Mouse (Mus musculus): ENCODE results near the gene Olfr1048. TPM values are rescaled to one million over a fixed set of nuclear protein-coding genes. Genes with fewer than 3 reads are reported as not detected.

The Olfr1048 gene
- total and polyA plus RNA-seq, 2 experiments from 2014 or later = not detected

GRCm38 (mm10) chr2:86185583-86185982 is 54.5 kb downstream of the Olfr1048 start, which contains the start of gene Olfr52:
Gene Olfr52, minus strand, starts transcription at chr2:86185683.
- H3K27me3 ChIP-seq (ENCODE audit: insufficient read depth, low read length) = no peaks in the 10 kb centered on the region
- H3K9me3 ChIP-seq (ENCODE audit: low read length) = no peaks in the 10 kb centered on the region
- H3K9ac ChIP-seq (replicated peaks; ENCODE audit: low read length) = no peak within 1 kb of the TSS
- H3K4me3 ChIP-seq (ENCODE audit: low read length) = no peak within 1 kb of the TSS
- ATAC-seq (no peak), DNase-seq (ENCODE audit: low spot score) (no peak)
- H3K4me1 ChIP-seq (ENCODE audit: insufficient read depth, low read length) = no peaks in the 10 kb centered on the region
- H3K4me2 ChIP-seq (ENCODE audit: low read depth, low read length) = no peak within 1 kb of the TSS
- no peak within 1 kb of the TSS for H3K27ac ChIP-seq
- H3K36me3 ChIP-seq (ENCODE audit: insufficient read depth, low read length) = no peaks in the 10 kb centered on the region
- no peak for TF ChIP-seq CTCF (IDR thresholded peaks at IDR 0.05; ENCODE audit: low read depth)

Other genes starting within 250 kb of the Olfr1048 start
- not detected in 2 replicates for gene Olfr1031, start 250.0 kb downstream of the Olfr1048 start, total RNA-seq (2014; rRNA removed)
- not detected in 2 replicates for gene Olfr1031, start 250.0 kb downstream of the Olfr1048 start, polyA plus RNA-seq (2015; fragmentation: Nextera tagmentation; extraction: Ambion mirVana)
- gene Olfr1032, start 234.7 kb downstream of the Olfr1048 start, total RNA-seq (2014; rRNA removed) = not detected in 2 replicates
- gene Olfr1032, start 234.7 kb downstream of the Olfr1048 start, polyA plus RNA-seq (2015; fragmentation: Nextera tagmentation; extraction: Ambion mirVana) = not detected in 2 replicates
- 0.21 and 1.1 TPM in 2 replicates for gene Olfr1033, start 219.7 kb downstream of the Olfr1048 start, total RNA-seq (2014; rRNA removed)
- 0.29 and 1.6 TPM in 2 replicates for gene Olfr1033, start 219.7 kb downstream of the Olfr1048 start, polyA plus RNA-seq (2015; fragmentation: Nextera tagmentation; extraction: Ambion mirVana)
- 0.05 TPM in 1 of 2 replicates, not detected in the other for gene Olfr1034, start 194.4 kb downstream of the Olfr1048 start, total RNA-seq (2014; rRNA removed)
- gene Olfr1034, start 194.4 kb downstream of the Olfr1048 start, polyA plus RNA-seq (2015; fragmentation: Nextera tagmentation; extraction: Ambion mirVana) = 0.04 TPM in 1 of 2 replicates, not detected in the other
- gene Olfr1036, start 166.3 kb downstream of the Olfr1048 start, total RNA-seq (2014; rRNA removed) = not detected in 2 replicates
- not detected in 2 replicates for gene Olfr1036, start 166.3 kb downstream of the Olfr1048 start, polyA plus RNA-seq (2015; fragmentation: Nextera tagmentation; extraction: Ambion mirVana)
- gene Olfr1037, start 152.9 kb downstream of the Olfr1048 start, total RNA-seq (2014; rRNA removed) = not detected in 2 replicates
- not detected in 2 replicates for gene Olfr1037, start 152.9 kb downstream of the Olfr1048 start, polyA plus RNA-seq (2015; fragmentation: Nextera tagmentation; extraction: Ambion mirVana)
- gene Olfr1039, start 104.4 kb downstream of the Olfr1048 start, total RNA-seq (2014; rRNA removed) = not detected in 2 replicates
- not detected in 2 replicates for gene Olfr1039, start 104.4 kb downstream of the Olfr1048 start, polyA plus RNA-seq (2015; fragmentation: Nextera tagmentation; extraction: Ambion mirVana)
- gene Olfr1040, start 93.6 kb downstream of the Olfr1048 start, total RNA-seq (2014; rRNA removed) = not detected in 2 replicates
- not detected in 2 replicates for gene Olfr1040, start 93.6 kb downstream of the Olfr1048 start, polyA plus RNA-seq (2015; fragmentation: Nextera tagmentation; extraction: Ambion mirVana)
- not detected in 2 replicates for gene Olfr1042, start 78.5 kb downstream of the Olfr1048 start, total RNA-seq (2014; rRNA removed)
- gene Olfr1042, start 78.5 kb downstream of the Olfr1048 start, polyA plus RNA-seq (2015; fragmentation: Nextera tagmentation; extraction: Ambion mirVana) = not detected in 2 replicates
- gene Olfr1043, start 72.8 kb downstream of the Olfr1048 start, total RNA-seq (2014; rRNA removed) = not detected in 2 replicates
- gene Olfr1043, start 72.8 kb downstream of the Olfr1048 start, polyA plus RNA-seq (2015; fragmentation: Nextera tagmentation; extraction: Ambion mirVana) = not detected in 2 replicates
- not detected in 2 replicates for gene Olfr1044, start 62.5 kb downstream of the Olfr1048 start, total RNA-seq (2014; rRNA removed)
- gene Olfr1044, start 62.5 kb downstream of the Olfr1048 start, polyA plus RNA-seq (2015; fragmentation: Nextera tagmentation; extraction: Ambion mirVana) = not detected in 2 replicates
- not detected in 2 replicates for gene Olfr52, start 54.6 kb downstream of the Olfr1048 start, total RNA-seq (2014; rRNA removed)
- gene Olfr52, start 54.6 kb downstream of the Olfr1048 start, polyA plus RNA-seq (2015; fragmentation: Nextera tagmentation; extraction: Ambion mirVana) = not detected in 2 replicates
- gene Olfr1045, start 37.3 kb downstream of the Olfr1048 start, total RNA-seq (2014; rRNA removed) = not detected in 2 replicates
- gene Olfr1045, start 37.3 kb downstream of the Olfr1048 start, polyA plus RNA-seq (2015; fragmentation: Nextera tagmentation; extraction: Ambion mirVana) = not detected in 2 replicates
- gene Olfr1046, start 21.0 kb downstream of the Olfr1048 start, total RNA-seq (2014; rRNA removed) = not detected in 2 replicates
- not detected in 2 replicates for gene Olfr1046, start 21.0 kb downstream of the Olfr1048 start, polyA plus RNA-seq (2015; fragmentation: Nextera tagmentation; extraction: Ambion mirVana)
- gene Olfr1047, start 8.9 kb downstream of the Olfr1048 start, total RNA-seq (2014; rRNA removed) = not detected in 2 replicates
- not detected in 2 replicates for gene Olfr1047, start 8.9 kb downstream of the Olfr1048 start, polyA plus RNA-seq (2015; fragmentation: Nextera tagmentation; extraction: Ambion mirVana)
- gene Olfr1049, start 18.0 kb upstream of the Olfr1048 start, total RNA-seq (2014; rRNA removed) = not detected in 2 replicates
- gene Olfr1049, start 18.0 kb upstream of the Olfr1048 start, polyA plus RNA-seq (2015; fragmentation: Nextera tagmentation; extraction: Ambion mirVana) = not detected in 2 replicates
- gene Olfr1051, start 38.8 kb upstream of the Olfr1048 start, total RNA-seq (2014; rRNA removed) = not detected in 2 replicates
- not detected in 2 replicates for gene Olfr1051, start 38.8 kb upstream of the Olfr1048 start, polyA plus RNA-seq (2015; fragmentation: Nextera tagmentation; extraction: Ambion mirVana)
- 0.37 TPM in 1 of 2 replicates, not detected in the other for gene Olfr1052, start 52.2 kb upstream of the Olfr1048 start, total RNA-seq (2014; rRNA removed)
- not detected in 2 replicates for gene Olfr1052, start 52.2 kb upstream of the Olfr1048 start, polyA plus RNA-seq (2015; fragmentation: Nextera tagmentation; extraction: Ambion mirVana)
- not detected in 2 replicates for gene Olfr1053, start 75.0 kb upstream of the Olfr1048 start, total RNA-seq (2014; rRNA removed)
- not detected in 2 replicates for gene Olfr1053, start 75.0 kb upstream of the Olfr1048 start, polyA plus RNA-seq (2015; fragmentation: Nextera tagmentation; extraction: Ambion mirVana)
- gene Olfr1054, start 95.1 kb upstream of the Olfr1048 start, total RNA-seq (2014; rRNA removed) = not detected in 2 replicates
- gene Olfr1054, start 95.1 kb upstream of the Olfr1048 start, polyA plus RNA-seq (2015; fragmentation: Nextera tagmentation; extraction: Ambion mirVana) = not detected in 2 replicates
- not detected in 2 replicates for gene Olfr1055, start 110.0 kb upstream of the Olfr1048 start, total RNA-seq (2014; rRNA removed)
- not detected in 2 replicates for gene Olfr1055, start 110.0 kb upstream of the Olfr1048 start, polyA plus RNA-seq (2015; fragmentation: Nextera tagmentation; extraction: Ambion mirVana)
- not detected in 2 replicates for gene Olfr1056, start 122.2 kb upstream of the Olfr1048 start, total RNA-seq (2014; rRNA removed)
- not detected in 2 replicates for gene Olfr1056, start 122.2 kb upstream of the Olfr1048 start, polyA plus RNA-seq (2015; fragmentation: Nextera tagmentation; extraction: Ambion mirVana)
- not detected in 2 replicates for gene Olfr1057, start 138.1 kb upstream of the Olfr1048 start, total RNA-seq (2014; rRNA removed)
- not detected in 2 replicates for gene Olfr1057, start 138.1 kb upstream of the Olfr1048 start, polyA plus RNA-seq (2015; fragmentation: Nextera tagmentation; extraction: Ambion mirVana)
- gene Olfr1058, start 148.3 kb upstream of the Olfr1048 start, total RNA-seq (2014; rRNA removed) = not detected in 2 replicates
- not detected in 2 replicates for gene Olfr1058, start 148.3 kb upstream of the Olfr1048 start, polyA plus RNA-seq (2015; fragmentation: Nextera tagmentation; extraction: Ambion mirVana)
- gene Olfr1061, start 173.8 kb upstream of the Olfr1048 start, total RNA-seq (2014; rRNA removed) = not detected in 2 replicates
- not detected in 2 replicates for gene Olfr1061, start 173.8 kb upstream of the Olfr1048 start, polyA plus RNA-seq (2015; fragmentation: Nextera tagmentation; extraction: Ambion mirVana)
- gene Olfr1062, start 186.5 kb upstream of the Olfr1048 start, total RNA-seq (2014; rRNA removed) = not detected in 2 replicates
- gene Olfr1062, start 186.5 kb upstream of the Olfr1048 start, polyA plus RNA-seq (2015; fragmentation: Nextera tagmentation; extraction: Ambion mirVana) = not detected in 2 replicates
- not detected in 2 replicates for gene Olfr1065, start 210.3 kb upstream of the Olfr1048 start, total RNA-seq (2014; rRNA removed)
- not detected in 2 replicates for gene Olfr1065, start 210.3 kb upstream of the Olfr1048 start, polyA plus RNA-seq (2015; fragmentation: Nextera tagmentation; extraction: Ambion mirVana)
- gene Olfr1066, start 216.0 kb upstream of the Olfr1048 start, total RNA-seq (2014; rRNA removed) = not detected in 2 replicates
- gene Olfr1066, start 216.0 kb upstream of the Olfr1048 start, polyA plus RNA-seq (2015; fragmentation: Nextera tagmentation; extraction: Ambion mirVana) = not detected in 2 replicates
- gene Olfr228, start 247.1 kb upstream of the Olfr1048 start, total RNA-seq (2014; rRNA removed) = not detected in 2 replicates
- not detected in 2 replicates for gene Olfr228, start 247.1 kb upstream of the Olfr1048 start, polyA plus RNA-seq (2015; fragmentation: Nextera tagmentation; extraction: Ambion mirVana)

Data from hindbrain, postnatal 0 days (tissue).